Mouse (Mus musculus): ENCODE data around the gene Smim10l1.

The Smim10l1 gene

DNA sequence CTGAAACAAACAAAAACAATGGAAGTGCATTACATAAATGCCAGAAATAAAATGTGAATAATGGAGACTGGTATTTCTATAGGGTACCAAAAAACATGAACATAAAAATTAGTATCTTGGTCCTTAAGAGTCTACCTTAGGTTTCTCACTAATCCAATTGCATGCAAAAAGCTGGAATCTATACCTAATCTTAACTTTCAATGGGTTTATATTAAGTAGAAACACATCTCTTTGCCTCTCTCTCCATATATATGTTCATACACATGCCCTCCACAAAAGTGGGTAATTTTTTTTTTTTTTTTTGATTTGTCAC lies at the start of gene Smim10l1:
Gene Smim10l1, plus strand, starts transcription at position 301 of the 313 bp plus-strand sequence.
- DNase-seq (ENCODE audit: low spot score): no peak

DNA sequence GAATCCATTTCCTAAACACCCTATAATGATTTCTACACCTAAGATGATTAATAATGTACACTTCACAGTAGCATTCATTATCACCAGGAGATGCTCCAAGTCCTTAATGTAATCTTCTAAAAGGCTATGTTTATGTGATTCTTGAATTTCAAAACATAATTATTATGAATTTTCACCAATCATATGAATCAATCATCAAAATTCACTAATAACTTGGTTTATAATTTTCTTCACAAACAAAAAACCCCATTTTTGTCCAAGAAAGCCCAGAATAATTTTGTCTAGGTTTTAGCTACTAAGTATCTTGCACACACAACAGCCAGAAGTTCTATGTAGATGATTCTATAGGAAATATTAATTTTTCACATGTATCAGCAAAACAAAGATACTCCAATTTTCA lies 49.0 kb upstream of the Smim10l1 start, which contains the start of gene Tas2r140:
Gene Tas2r140, minus strand, starts transcription at position 101 of the 400 bp plus-strand sequence.
- DNase-seq (ENCODE audit: low spot score): no peak

DNA sequence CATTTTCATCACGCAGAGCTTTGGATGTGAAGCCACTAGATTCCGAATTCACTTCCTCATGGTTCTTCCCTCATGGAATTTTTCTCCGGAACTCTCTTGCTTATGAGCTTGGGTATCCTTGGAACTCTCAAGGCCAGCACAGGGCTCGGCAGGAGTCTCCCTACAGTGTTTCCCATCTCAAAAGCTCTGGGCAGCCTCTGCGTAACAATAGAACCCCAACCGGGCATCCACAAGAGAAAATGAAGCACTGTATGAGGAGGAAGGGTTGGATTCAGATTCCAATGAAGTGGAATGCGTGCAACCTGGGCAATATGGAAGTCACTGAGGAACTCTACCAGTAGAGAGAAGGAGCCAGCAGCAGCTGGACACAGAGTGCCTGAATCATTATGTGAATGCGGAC lies 12.5 kb upstream of the Smim10l1 start:
- DNase-seq (ENCODE audit: low spot score): no peak

DNA sequence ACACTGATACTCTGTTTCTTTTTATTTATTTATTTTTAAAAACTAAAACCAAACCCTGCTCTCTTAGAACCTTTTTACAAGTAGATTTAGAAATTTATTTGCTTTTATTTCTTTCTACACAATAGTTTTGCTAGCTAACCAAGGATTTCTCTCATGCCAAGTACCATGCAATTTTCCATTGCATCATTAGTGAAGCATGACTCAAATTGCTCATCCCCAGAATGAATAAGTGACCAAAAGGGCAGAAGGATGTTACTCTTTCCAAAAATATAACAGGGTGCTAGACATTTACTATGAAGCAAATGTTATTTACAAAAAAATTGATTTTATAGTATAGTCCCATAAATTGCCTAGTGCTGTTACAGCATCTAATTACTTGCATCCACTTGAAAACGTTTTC lies 2.3 kb upstream of the Smim10l1 start:
- no peak for DNase-seq (ENCODE audit: low spot score)

DNA sequence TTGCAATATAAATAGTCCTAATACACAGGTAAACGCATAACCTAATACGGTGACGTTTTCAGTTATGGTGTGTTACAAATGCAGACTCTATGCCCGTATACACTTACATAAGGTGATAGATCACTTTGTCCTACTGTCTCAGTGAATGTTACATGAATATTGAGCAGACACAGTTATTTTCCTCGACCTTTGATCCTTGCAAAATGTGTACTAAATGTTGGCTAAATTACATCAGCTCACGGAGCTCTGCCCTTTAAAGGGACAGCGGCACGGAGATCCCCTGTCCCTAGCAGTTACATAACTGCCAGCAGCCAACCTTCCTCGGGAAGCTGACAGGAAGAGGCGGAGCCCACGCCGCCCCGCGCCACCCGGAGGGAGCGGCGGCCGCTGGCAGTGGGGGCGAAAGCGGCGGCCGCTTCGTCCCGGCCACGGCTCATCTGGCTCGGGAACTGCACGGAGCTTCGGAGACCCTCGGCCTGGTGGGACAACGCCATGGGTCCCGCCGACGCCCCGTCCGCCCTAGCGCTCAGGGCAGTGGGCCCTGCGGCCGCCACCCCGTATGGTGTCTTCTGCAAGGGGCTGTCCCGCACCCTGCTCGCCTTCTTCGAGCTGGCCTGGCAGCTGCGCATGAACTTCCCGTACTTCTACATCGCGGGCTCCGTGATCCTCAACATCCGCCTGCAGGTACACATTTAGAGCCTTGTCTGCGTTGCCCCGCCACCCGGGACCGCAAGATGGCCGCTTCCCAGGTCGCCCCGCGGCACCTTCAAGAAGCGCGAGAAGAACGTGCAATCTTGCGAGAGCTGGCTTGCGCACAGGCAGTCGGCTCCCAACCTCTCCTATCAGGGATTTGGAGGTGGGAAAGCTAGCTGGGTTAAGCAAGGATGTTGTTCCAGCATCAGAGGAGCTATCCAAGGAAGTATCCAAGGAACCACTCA lies 482 bp downstream of the Smim10l1 start:
- DNase-seq (ENCODE audit: low spot score): peak; percentile 90

Measured in layer of hippocampus, adult 11-12 months (tissue).